Mouse (Mus musculus): ENCODE results near the gene Csgalnact2. TPM values are rescaled to one million over a fixed set of nuclear protein-coding genes. Genes with fewer than 3 reads are reported as not detected.

The Csgalnact2 gene
- polyA plus RNA-seq, 1 experiment from 2014 or later: 19.7 TPM

GRCm38 (mm10) chr6:118088750-118089440 is 50.0 kb downstream of the Csgalnact2 start:
- H3K4me2 ChIP-seq (ENCODE audit: low read length): no peak overlapping the region
- no peak overlapping the region for H3K4me3 ChIP-seq (replicated peaks; ENCODE audit: low read depth, low read length)
- TF ChIP-seq CTCF (IDR thresholded peaks at IDR 0.05; ENCODE audit: low read depth): no peak
- no peaks in the 10 kb centered on the region for H3K36me3 ChIP-seq (ENCODE audit: insufficient read depth, low read length)
- ATAC-seq (replicated peaks; ENCODE audit: low FRiP score, low read depth) (no peak), DNase-seq (ENCODE audit: low spot score) (no peak)
- no peak overlapping the region for H3K9ac ChIP-seq (ENCODE audit: low read depth, low read length)
- H3K27ac ChIP-seq: no peak overlapping the region
- H3K4me1 ChIP-seq (replicated peaks; ENCODE audit: insufficient read depth, low read length): no peaks in the 10 kb centered on the region
- 85% methylated on average over 17 of the region's 17 CpGs for WGBS
- no peaks in the 10 kb centered on the region for H3K27me3 ChIP-seq (ENCODE audit: insufficient read depth, low read length)
- H3K9me3 ChIP-seq (replicated peaks; ENCODE audit: low read length): no peaks in the 10 kb centered on the region

GRCm38 (mm10) chr6:118087955-118088354 is 51.0 kb downstream of the Csgalnact2 start:
- Histone ChIP-seq H3K4me3 (replicated peaks; ENCODE audit: low read depth, low read length) (no peak overlapping the region), H3K4me1 (replicated peaks; ENCODE audit: insufficient read depth, low read length) (no peaks in the 10 kb centered on the region), H3K36me3 (ENCODE audit: insufficient read depth, low read length) (no peaks in the 10 kb centered on the region), H3K4me2 (ENCODE audit: low read length) (no peak overlapping the region), H3K27me3 (ENCODE audit: insufficient read depth, low read length) (no peaks in the 10 kb centered on the region), H3K27ac (no peak overlapping the region), H3K9me3 (replicated peaks; ENCODE audit: low read length) (no peaks in the 10 kb centered on the region), H3K9ac (ENCODE audit: low read depth, low read length) (no peak overlapping the region)
- 64% methylated on average over 8 of the region's 8 CpGs for WGBS
- ATAC-seq (replicated peaks; ENCODE audit: low FRiP score, low read depth) (no peak), DNase-seq (ENCODE audit: low spot score) (no peak)
- peak; percentile 49; the same call in 1 of the 2 replicates for TF ChIP-seq CTCF (IDR thresholded peaks at IDR 0.05; ENCODE audit: low read depth)

GRCm38 (mm10) chr6:118084596-118084995 is 54.3 kb downstream of the Csgalnact2 start:
- H3K4me2 ChIP-seq (ENCODE audit: low read length): no peak overlapping the region
- no peaks in the 10 kb centered on the region for H3K9me3 ChIP-seq (replicated peaks; ENCODE audit: low read length)
- no peak overlapping the region for H3K4me3 ChIP-seq (replicated peaks; ENCODE audit: low read depth, low read length)
- no peak overlapping the region for H3K27ac ChIP-seq
- DNase-seq (ENCODE audit: low spot score): no peak
- ATAC-seq (replicated peaks; ENCODE audit: low FRiP score, low read depth): no peak
- no peak overlapping the region for H3K9ac ChIP-seq (ENCODE audit: low read depth, low read length)
- 92% methylated on average over 8 of the region's 8 CpGs for WGBS
- H3K4me1 ChIP-seq (replicated peaks; ENCODE audit: insufficient read depth, low read length): no peaks in the 10 kb centered on the region
- no peak for TF ChIP-seq CTCF (IDR thresholded peaks at IDR 0.05; ENCODE audit: low read depth)
- H3K36me3 ChIP-seq (ENCODE audit: insufficient read depth, low read length): no peaks in the 10 kb centered on the region
- no peaks in the 10 kb centered on the region for H3K27me3 ChIP-seq (ENCODE audit: insufficient read depth, low read length)

- H3K9ac ChIP-seq (ENCODE audit: low read depth, low read length): no peak overlapping the region
- 72% methylated on average over 6 of the region's 6 CpGs for WGBS
- ATAC-seq (replicated peaks; ENCODE audit: low FRiP score, low read depth) (no peak), DNase-seq (ENCODE audit: low spot score) (no peak)
- no peaks in the 10 kb centered on the region for H3K9me3 ChIP-seq (replicated peaks; ENCODE audit: low read length)
- H3K4me3 ChIP-seq (replicated peaks; ENCODE audit: low read depth, low read length): no peak overlapping the region
- TF ChIP-seq CTCF (IDR thresholded peaks at IDR 0.05; ENCODE audit: low read depth): no peak
- H3K4me2 ChIP-seq (ENCODE audit: low read length): no peak overlapping the region
- no peaks in the 10 kb centered on the region for H3K36me3 ChIP-seq (ENCODE audit: insufficient read depth, low read length)
- H3K27ac ChIP-seq: no peak overlapping the region
- H3K4me1 ChIP-seq (replicated peaks; ENCODE audit: insufficient read depth, low read length): no peaks in the 10 kb centered on the region
- H3K27me3 ChIP-seq (ENCODE audit: insufficient read depth, low read length): no peaks in the 10 kb centered on the region
Measured at GRCm38 (mm10) chr6:118083608-118084007, 55.3 kb downstream of the Csgalnact2 start.

GRCm38 (mm10) chr6:118082384-118082783 is 56.6 kb downstream of the Csgalnact2 start:
- Histone ChIP-seq H3K9ac (ENCODE audit: low read depth, low read length) (no peak overlapping the region), H3K27me3 (ENCODE audit: insufficient read depth, low read length) (no peaks in the 10 kb centered on the region), H3K36me3 (ENCODE audit: insufficient read depth, low read length) (no peaks in the 10 kb centered on the region), H3K4me3 (replicated peaks; ENCODE audit: low read depth, low read length) (no peak overlapping the region), H3K27ac (no peak overlapping the region), H3K4me1 (replicated peaks; ENCODE audit: insufficient read depth, low read length) (no peaks in the 10 kb centered on the region), H3K4me2 (ENCODE audit: low read length) (no peak overlapping the region), H3K9me3 (replicated peaks; ENCODE audit: low read length) (no peaks in the 10 kb centered on the region)
- DNase-seq (ENCODE audit: low spot score): no peak
- 81% methylated on average over 3 of the region's 3 CpGs for WGBS
- no peak for ATAC-seq (replicated peaks; ENCODE audit: low FRiP score, low read depth)
- no peak for TF ChIP-seq CTCF (IDR thresholded peaks at IDR 0.05; ENCODE audit: low read depth)

DNA sequence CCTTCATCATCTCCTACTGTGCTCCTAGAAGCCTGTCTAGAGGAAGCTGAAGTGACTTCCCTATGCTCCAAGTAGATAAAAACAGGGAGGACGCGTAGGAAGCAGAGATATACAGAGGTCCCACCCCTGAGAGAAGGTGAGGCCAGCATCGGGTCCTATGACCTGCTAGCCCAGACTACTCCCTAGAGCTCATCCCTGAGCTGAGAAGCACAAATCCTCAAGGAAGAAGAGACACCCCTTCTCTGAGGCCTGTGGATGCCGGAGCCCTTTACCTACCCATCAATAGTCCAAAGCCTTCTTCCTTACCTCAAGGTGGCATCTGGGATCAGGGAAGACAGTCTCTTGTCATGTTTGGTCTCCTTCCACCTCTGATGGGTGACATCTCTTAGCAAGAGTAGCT is 58.2 kb downstream of the Csgalnact2 start:
- no peak for TF ChIP-seq CTCF (IDR thresholded peaks at IDR 0.05; ENCODE audit: low read depth)
- no peak overlapping the region for H3K27ac ChIP-seq
- ATAC-seq (replicated peaks; ENCODE audit: low FRiP score, low read depth) (no peak), DNase-seq (ENCODE audit: low spot score) (no peak)
- H3K4me2 ChIP-seq (ENCODE audit: low read length): no peak overlapping the region
- H3K36me3 ChIP-seq (ENCODE audit: insufficient read depth, low read length): no peaks in the 10 kb centered on the region
- 94% methylated on average over 4 of the region's 4 CpGs for WGBS
- no peaks in the 10 kb centered on the region for H3K27me3 ChIP-seq (ENCODE audit: insufficient read depth, low read length)
- no peak overlapping the region for H3K9ac ChIP-seq (ENCODE audit: low read depth, low read length)
- H3K9me3 ChIP-seq (replicated peaks; ENCODE audit: low read length): no peaks in the 10 kb centered on the region
- H3K4me3 ChIP-seq (replicated peaks; ENCODE audit: low read depth, low read length): no peak overlapping the region
- H3K4me1 ChIP-seq (replicated peaks; ENCODE audit: insufficient read depth, low read length): no peaks in the 10 kb centered on the region

All from kidney, postnatal 0 days (tissue).